Mouse (Mus musculus) neutrophil, adult 5-6 weeks (primary cell): ENCODE results near the gene Aldh9a1. TPM values are rescaled to one million over a fixed set of nuclear protein-coding genes. Genes with fewer than 3 reads are reported as not detected.
A peak's percentile ranks its signal among the peaks of the same experiment; 100 is the strongest.
"Not testable (repeated sequence)": the region's sequence is repeated elsewhere in the genome, so short reads cannot be mapped to it uniquely, and the experiment has no call there.

Experiments used
- ATAC-seq: fragments of 151-379, 151-347 bp; 2 replicates; pipeline ENCODE4 v1.8.0; 2017; ENCODE audit warnings: mild to moderate bottlenecking, moderate TSS enrichment; ENCODE audit not compliant: insufficient number of reproducible peaks, poor library complexity, low FRiP score, severe bottlenecking; ENCODE audit errors: extremely low read depth
- total RNA-seq: library from RNA; stranded (forward); fragments of 200-1000 nt; gene quantifications from 2 replicates; pipeline ENCODE4 v1.2.3, GENCODE M21; 2017

Gene Aldh9a1
- total RNA-seq, 1 experiment from 2014 or later, result 14.0 TPM

GRCm38 (mm10) chr1:167345994-167346520 lies 3.7 kb upstream of the Aldh9a1 start:
- not testable (repeated sequence) for ATAC-seq

- not testable (repeated sequence) for ATAC-seq
Observed at GRCm38 (mm10) chr1:167349206-167349605, 585 bp upstream of the Aldh9a1 start.

- no peak for ATAC-seq
Observed at GRCm38 (mm10) chr1:167350597-167351415, 1.0 kb downstream of the Aldh9a1 start.

- ATAC-seq, result no peak
Observed at GRCm38 (mm10) chr1:167352403-167352802, 2.6 kb downstream of the Aldh9a1 start.

- no peak for ATAC-seq
Observed at GRCm38 (mm10) chr1:167357387-167357786, 7.6 kb downstream of the Aldh9a1 start.

GRCm38 (mm10) chr1:167358731-167359130 lies 8.9 kb downstream of the Aldh9a1 start:
- no peak for ATAC-seq

GRCm38 (mm10) chr1:167360268-167360667 lies 10.5 kb downstream of the Aldh9a1 start:
- ATAC-seq, result no peak

- ATAC-seq, result no peak
Observed at GRCm38 (mm10) chr1:167362819-167363218, 13.0 kb downstream of the Aldh9a1 start.

GRCm38 (mm10) chr1:167363322-167363721 lies 13.5 kb downstream of the Aldh9a1 start:
- ATAC-seq, result no peak

GRCm38 (mm10) chr1:167365808-167366207 lies 16.0 kb downstream of the Aldh9a1 start:
- ATAC-seq, result no peak

- no peak for ATAC-seq
Observed at GRCm38 (mm10) chr1:167366621-167367020, 16.8 kb downstream of the Aldh9a1 start.

- ATAC-seq, result no peak
Observed at GRCm38 (mm10) chr1:167368018-167368417, 18.2 kb downstream of the Aldh9a1 start.

GRCm38 (mm10) chr1:167368513-167368912 lies 18.7 kb downstream of the Aldh9a1 start:
- ATAC-seq, result no peak

GRCm38 (mm10) chr1:167369905-167370304 lies 20.1 kb downstream of the Aldh9a1 start:
- ATAC-seq, result peak; percentile 93

- no peak for ATAC-seq
Observed at GRCm38 (mm10) chr1:167372739-167373138, 22.9 kb downstream of the Aldh9a1 start.

GRCm38 (mm10) chr1:167374003-167374784 lies 24.4 kb downstream of the Aldh9a1 start:
- ATAC-seq, result 0 out of 2 replicates have a peak, but pooled peaks have one; percentile 31

GRCm38 (mm10) chr1:167374942-167375341 lies 25.2 kb downstream of the Aldh9a1 start:
- ATAC-seq, result no peak

GRCm38 (mm10) chr1:167378019-167378418 lies 28.2 kb downstream of the Aldh9a1 start:
- ATAC-seq, result no peak

GRCm38 (mm10) chr1:167379751-167380150 lies 30.0 kb downstream of the Aldh9a1 start:
- ATAC-seq, result no peak

- ATAC-seq, result no peak
Observed at GRCm38 (mm10) chr1:167380223-167380622, 30.4 kb downstream of the Aldh9a1 start.
